ENCODE assay signal across 8 mouse cellular contexts in the genomic region with DNA sequence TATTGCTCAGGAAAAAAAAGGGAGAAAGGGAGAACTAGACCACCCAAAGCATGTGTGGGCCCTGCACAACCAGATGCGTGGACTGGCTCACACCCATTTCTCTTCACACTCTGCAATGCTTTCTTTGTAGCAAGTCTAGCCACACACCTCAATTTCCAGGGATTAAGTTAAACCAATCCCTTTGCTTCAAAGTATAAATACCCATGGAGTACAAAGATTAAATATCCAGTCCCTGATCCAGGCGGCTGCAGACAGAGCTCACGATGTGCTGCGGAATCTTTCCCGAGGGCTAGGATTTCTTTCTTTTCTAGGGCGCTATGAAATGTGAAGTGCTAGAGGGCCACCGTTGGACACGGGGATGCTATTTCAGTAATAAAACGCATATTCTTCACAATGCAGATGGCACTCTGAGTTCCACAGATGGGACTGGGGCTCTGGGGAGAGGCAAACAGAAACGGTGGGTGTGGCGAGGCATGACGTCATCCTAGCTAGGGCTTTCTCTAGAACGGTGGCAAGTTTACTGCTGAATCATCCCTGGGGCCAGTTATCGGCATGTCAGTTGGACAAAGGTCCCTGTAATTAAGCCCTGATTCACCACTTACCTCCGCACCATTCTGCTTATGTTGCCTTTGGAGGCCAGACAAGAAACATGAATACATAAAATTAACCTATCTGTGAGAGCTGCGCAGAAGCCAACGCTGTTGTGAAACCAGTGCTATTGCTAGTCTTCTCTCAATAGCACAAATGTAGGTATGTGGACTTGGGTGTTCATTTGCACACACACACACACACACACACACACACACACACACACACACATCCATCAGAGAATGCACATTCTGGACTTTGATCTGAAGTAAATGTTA. TPM values are rescaled to one million over a fixed set of nuclear protein-coding genes. Genes with fewer than 3 reads are reported as not detected.
A peak's percentile ranks its signal among the peaks of the same experiment; 100 is the strongest.
DNase-seq lines count a peak whose midpoint lies in the region; ATAC-seq and TF ChIP-seq lines count a peak whose summit lies in the region.
"Had no signal": no experiment of that assay in that cellular context is flagged by ENCODE, and none has a peak within 500 bp of the region (broad histone marks: within the 10 kb centered on the region; RNA-seq: fewer than 3 reads in every experiment).

No protein-coding gene starts in this region.

- no peaks in the 10 kb centered on the region for H3K27me3 ChIP-seq in MEL (ENCODE audit: control insufficient read depth in 1 of 2, insufficient read depth in 2 of 2, low read length in 2 of 2)
- peaks cover 1% of the 10 kb centered on the region; the same call in 1 of the 2 replicates for H3K27me3 ChIP-seq in embryonic facial prominence, embryonic 15.5 days
- H3K27me3 ChIP-seq in heart, embryonic 14.5 days (ENCODE audit: control insufficient read depth, insufficient read depth, low read length): no peaks in the 10 kb centered on the region
- H3K27me3 ChIP-seq in liver, embryonic 15.5 days: peaks cover 3% of the 10 kb centered on the region

- H3K27ac ChIP-seq in MEL (ENCODE audit: control insufficient read depth, low read depth, low read length): peak overlapping the region; percentile 83
- H3K27ac ChIP-seq in embryonic facial prominence, embryonic 15.5 days (replicated peaks): 0 out of 2 replicates have a peak overlapping the region, but pooled peaks have one; percentile 29
- no peak overlapping the region; a peak in 1 of 4 replicates for H3K27ac ChIP-seq in heart, embryonic 14.5 days (replicated peaks in 1 of 2; ENCODE audit: control insufficient read depth in 1 of 2, insufficient read depth in 1 of 2, low read depth in 2 of 2, low read length in 2 of 2)
- no peak overlapping the region for H3K27ac ChIP-seq in liver, embryonic 15.5 days (replicated peaks)
- H3K27ac ChIP-seq: limb, embryonic 12.5 days had no signal

- peak in 1 of 2 experiments; percentile 60; a peak in 2 of 4 replicates for TF ChIP-seq POLR2A in MEL (IDR thresholded peaks at IDR 0.05; ENCODE audit: control insufficient read depth in 1 of 2, insufficient read depth in 1 of 2, low read depth in 1 of 2, low read length in 2 of 2, poor library complexity in 1 of 2)

- peak overlapping the region; percentile 33 for H3K9ac ChIP-seq in MEL (ENCODE audit: control insufficient read depth, low read depth, low read length, poor library complexity, severe bottlenecking)
- H3K9ac ChIP-seq in embryonic facial prominence, embryonic 15.5 days: no peak overlapping the region
- no peak overlapping the region for H3K9ac ChIP-seq in heart, embryonic 14.5 days (ENCODE audit: low read length)
- H3K9ac ChIP-seq in liver, embryonic 15.5 days: no peak overlapping the region
- H3K9ac ChIP-seq: limb, embryonic 12.5 days had no signal

- peak overlapping the region; percentile 28; the same call in 1 of the 2 replicates for H3K4me2 ChIP-seq in embryonic facial prominence, embryonic 15.5 days (replicated peaks)
- H3K4me2 ChIP-seq in heart, embryonic 14.5 days (ENCODE audit: low read length): peak overlapping the region; percentile 37
- H3K4me2 ChIP-seq in liver, embryonic 15.5 days: peak overlapping the region; percentile 15; the same call in 1 of the 2 replicates
- H3K4me2 ChIP-seq: limb, embryonic 12.5 days had no signal

- H3K4me3 ChIP-seq in MEL (ENCODE audit: control insufficient read depth in 1 of 2, insufficient read depth in 1 of 2, low read depth in 2 of 2, low read length in 2 of 2): peak overlapping the region; percentile 11 to 22; a peak in 3 of 4 replicates
- peak overlapping the region; percentile 16 for H3K4me3 ChIP-seq in embryonic facial prominence, embryonic 15.5 days (replicated peaks)
- no peak overlapping the region for H3K4me3 ChIP-seq in heart, embryonic 14.5 days (ENCODE audit: control insufficient read depth in 1 of 2, insufficient read depth in 1 of 2, low read depth in 1 of 2, low read length in 2 of 2)
- H3K4me3 ChIP-seq in liver, embryonic 15.5 days (replicated peaks): no peak overlapping the region
- H3K4me3 ChIP-seq: limb, embryonic 12.5 days had no signal

- peak; percentile 84 to 89 for TF ChIP-seq EP300 in MEL (IDR thresholded peaks at IDR 0.05; ENCODE audit: low read depth in 1 of 2, low read length in 2 of 2)

- H3K36me3 ChIP-seq in MEL (ENCODE audit: control insufficient read depth in 1 of 2, insufficient read depth in 2 of 2, low read length in 2 of 2): peaks cover 0 to 38% of the 10 kb centered on the region in 2 experiments; a peak in 2 of 4 replicates
- H3K36me3 ChIP-seq in embryonic facial prominence, embryonic 15.5 days: no peaks in the 10 kb centered on the region
- H3K36me3 ChIP-seq in heart, embryonic 14.5 days (ENCODE audit: control insufficient read depth, insufficient read depth, low read length): no peaks in the 10 kb centered on the region
- H3K36me3 ChIP-seq in liver, embryonic 15.5 days (replicated peaks): no peaks in the 10 kb centered on the region
- H3K36me3 ChIP-seq: limb, embryonic 12.5 days had no signal

- peak; percentile 95 for DNase-seq in MEL (ENCODE audit: low read depth, low spot score)
- peak; percentile 44 for DNase-seq in adrenal gland, postnatal 25 days
- DNase-seq in kidney, postnatal 36 days: peak; percentile 66 to 73
- peak; percentile 88 to 94 for DNase-seq in right cerebral cortex, postnatal 10 days (ENCODE audit: low spot score in 2 of 2)

- no peak for TF ChIP-seq CTCF in MEL (IDR thresholded peaks at IDR 0.05 in 2 of 3, conservative IDR thresholded peaks at IDR 0.05 in 1 of 3; ENCODE audit: control insufficient read depth in 1 of 3, insufficient read depth in 1 of 3, low read depth in 2 of 3, low read length in 3 of 3, poor library complexity in 1 of 3, severe bottlenecking in 1 of 3)

- no peak for TF ChIP-seq RAD21 in MEL (IDR thresholded peaks at IDR 0.05; ENCODE audit: low read depth, low read length)

- H3K79me2 ChIP-seq in MEL (ENCODE audit: control insufficient read depth, insufficient read depth, low read length, poor library complexity): no peaks in the 10 kb centered on the region

- H3K9me3 ChIP-seq in MEL (replicated peaks; ENCODE audit: insufficient read depth, low read length): no peaks in the 10 kb centered on the region
- no peaks in the 10 kb centered on the region for H3K9me3 ChIP-seq in embryonic facial prominence, embryonic 15.5 days (replicated peaks)
- 0 out of 2 replicates have a peak, but pooled peaks cover 4% of the 10 kb centered on the region for H3K9me3 ChIP-seq in heart, embryonic 14.5 days (ENCODE audit: control insufficient read depth, low read length)
- no peaks in the 10 kb centered on the region for H3K9me3 ChIP-seq in liver, embryonic 15.5 days (replicated peaks)

- peaks cover 26 to 44% of the 10 kb centered on the region in 2 experiments for H3K4me1 ChIP-seq in MEL (ENCODE audit: control insufficient read depth in 1 of 2, insufficient read depth in 2 of 2, low read length in 2 of 2)
- no peaks in the 10 kb centered on the region for H3K4me1 ChIP-seq in embryonic facial prominence, embryonic 15.5 days
- H3K4me1 ChIP-seq in heart, embryonic 14.5 days (ENCODE audit: control insufficient read depth in 2 of 2, insufficient read depth in 2 of 2, low read length in 2 of 2): peaks cover 13 to 19% of the 10 kb centered on the region in 2 experiments
- peaks cover 11% of the 10 kb centered on the region for H3K4me1 ChIP-seq in liver, embryonic 15.5 days (replicated peaks)
- H3K4me1 ChIP-seq: limb, embryonic 12.5 days had no signal

- 28% methylated on average over 17 of the region's 17 CpGs for WGBS in embryonic facial prominence, embryonic 15.5 days
- WGBS in heart, embryonic 14.5 days: 54% methylated on average over 17 of the region's 17 CpGs
- 49% methylated on average over 17 of the region's 17 CpGs for WGBS in liver, embryonic 15.5 days (ENCODE audit: insufficient replicate concordance)

- peak; percentile 51; the same call in 1 of the 2 replicates for ATAC-seq in embryonic facial prominence, embryonic 15.5 days (ENCODE audit: insufficient number of reproducible peaks, low FRiP score, low TSS enrichment, low read depth)
- no peak for ATAC-seq in heart, embryonic 14.5 days (ENCODE audit: insufficient number of reproducible peaks, insufficient read depth, low FRiP score, low read depth)
- 0 out of 2 replicates have a peak, but pooled peaks have one; percentile 49 for ATAC-seq in liver, embryonic 15.5 days (ENCODE audit: insufficient read depth)

TF ChIP-seq in MEL, 35 proteins besides CTCF, POLR2A, EP300 and RAD21 (continues in another document):
- no peak for TF ChIP-seq SIN3A (IDR thresholded peaks at IDR 0.05; ENCODE audit: low read length)
- no peak for TF ChIP-seq USF2 (IDR thresholded peaks at IDR 0.05; ENCODE audit: borderline replicate concordance in 1 of 2, insufficient read depth in 1 of 2, low read depth in 1 of 2, low read length in 2 of 2)
- TF ChIP-seq CHD2 (IDR thresholded peaks at IDR 0.05; ENCODE audit: low read length): no peak
- peak; percentile 87 for TF ChIP-seq RCOR1 (IDR thresholded peaks at IDR 0.05; ENCODE audit: low read depth, low read length)
- no peak for TF ChIP-seq MXI1 (IDR thresholded peaks at IDR 0.05; ENCODE audit: low read depth, low read length)
- no peak for TF ChIP-seq USF1 (IDR thresholded peaks at IDR 0.05; ENCODE audit: low read depth, low read length)
- no peak for TF ChIP-seq NELFE (IDR thresholded peaks at IDR 0.05; ENCODE audit: low read depth, low read length)
- TF ChIP-seq MAX (IDR thresholded peaks at IDR 0.05; ENCODE audit: low read length): no peak
- no peak for TF ChIP-seq BHLHE40 (IDR thresholded peaks at IDR 0.05; ENCODE audit: borderline replicate concordance, low read depth, low read length)
- TF ChIP-seq GATA1 (IDR thresholded peaks at IDR 0.05; ENCODE audit: low read depth, low read length): peak; percentile 75
- TF ChIP-seq ZKSCAN1 (IDR thresholded peaks at IDR 0.05; ENCODE audit: low read depth, low read length): no peak
- TF ChIP-seq ZC3H11A (IDR thresholded peaks at IDR 0.05; ENCODE audit: low read depth, low read length): no peak
- TF ChIP-seq HCFC1 (IDR thresholded peaks at IDR 0.05; ENCODE audit: low read depth, low read length): no peak
- no peak for TF ChIP-seq ELF1 (IDR thresholded peaks at IDR 0.05; ENCODE audit: low read depth, low read length)
- no peak for TF ChIP-seq CHD1 (IDR thresholded peaks at IDR 0.05; ENCODE audit: low read depth, low read length)
- peak; percentile 60; the same call in 1 of the 2 replicates for TF ChIP-seq MYC (IDR thresholded peaks at IDR 0.05; ENCODE audit: low read depth, low read length)
- peak; percentile 94 for TF ChIP-seq JUND (IDR thresholded peaks at IDR 0.05; ENCODE audit: low read depth, low read length)

RNA-seq across cellular contexts. Expression of gene Zfp706, which starts 47.3 kb away (rescaled TPM):
- 64.0 and 66.3 TPM in 2 replicates for total RNA-seq in MEL (2012; rRNA removed)
- 100 to 1,000 TPM in 1 of 2 experiments, 10 to 100 TPM in 1; 33.1 to 261 TPM for polyA plus RNA-seq in MEL (2012; ENCODE audit: insufficient read depth in 1 of 2, insufficient read length in 2 of 2, low read depth in 1 of 2, low replicate concordance in 2 of 2, missing spikeins in 1 of 2)
- total RNA-seq in adrenal gland, postnatal 25 days (2021): 164 and 201 TPM in 2 replicates
- 444 and 464 TPM in 2 replicates for polyA plus RNA-seq in embryonic facial prominence, embryonic 15.5 days (2015; fragmentation: Nextera tagmentation; extraction: Ambion mirVana)
- polyA plus RNA-seq in heart, embryonic 14.5 days (2014; fragmentation: Nextera tagmentation; extraction: Ambion mirVana): 415 and 436 TPM in 2 replicates
- 157 and 182 TPM in 2 replicates for polyA plus RNA-seq in liver, embryonic 15.5 days (2015; fragmentation: Nextera tagmentation; extraction: Ambion mirVana)

Comparison
In these comparisons a context has a peak if more than half of its experiments do, and no peak if none do; other contexts are left out.
1. DNase-seq: peak in every context shown above with its lines; median percentile 95 in MEL; 91 in right cerebral cortex, postnatal 10 days; 70 in kidney, postnatal 36 days; 44 in adrenal gland, postnatal 25 days.
2. H3K27ac ChIP-seq: peak in MEL (single experiment) and embryonic facial prominence, embryonic 15.5 days (single experiment); none in heart, embryonic 14.5 days (0 of 2) and liver, embryonic 15.5 days (single experiment).
3. H3K4me3 ChIP-seq: peak in MEL (2 of 2) and embryonic facial prominence, embryonic 15.5 days (single experiment); none in heart, embryonic 14.5 days (0 of 2) and liver, embryonic 15.5 days (single experiment).
4. Peak in every context shown above with its lines, with median percentiles within 50 percentile points of each other: H3K4me2 ChIP-seq.